Mouse (Mus musculus): ENCODE data around the gene Iqcc.

DNA sequence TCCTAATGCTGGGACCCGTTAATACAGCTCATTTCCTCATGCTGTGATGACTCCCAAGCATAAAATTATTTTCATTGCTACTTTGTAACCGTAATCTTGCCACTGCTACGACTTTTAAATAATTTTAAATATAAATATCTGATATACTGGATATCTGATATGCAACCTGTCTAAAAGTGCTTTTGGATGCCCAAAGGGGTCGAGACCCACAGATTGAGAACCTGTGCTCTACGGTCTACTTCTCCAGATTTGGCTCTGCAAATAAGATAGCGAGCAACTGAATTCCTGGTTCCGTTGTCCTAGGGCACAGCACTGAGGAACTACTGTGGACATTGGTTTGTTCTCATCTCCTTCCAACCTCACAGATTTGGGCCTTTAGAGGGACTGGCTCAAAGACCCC is 41.2 kb downstream of the Iqcc start:
- TF ChIP-seq CTCF (IDR thresholded peaks at IDR 0.05; ENCODE audit: low read depth), result no peak
- TF ChIP-seq EP300 (IDR thresholded peaks at IDR 0.05; ENCODE audit: low read depth), result no peak
